Mouse (Mus musculus) bone marrow, adult 2 months (tissue): ENCODE measurements around the gene Rmnd1. TPM values are rescaled to one million over a fixed set of nuclear protein-coding genes. Genes with fewer than 3 reads are reported as not detected.

ENCODE experiments used
- H3K27ac ChIP-seq: fragments of 200-500 bp; 2 replicates; pipeline ENCODE4 v1.5.1; 2012; ENCODE audit warnings: low read depth, mild to moderate bottlenecking, control low read depth, inconsistent platforms, low read length; ENCODE audit not compliant: control insufficient read depth, poor library complexity, insufficient read depth
- H3K4me1 ChIP-seq: fragments of 200-500 bp; 2 replicates; pipeline ENCODE4 v1.6.1; 2011; ENCODE audit warnings: low read length; ENCODE audit not compliant: control insufficient read depth, insufficient read depth
- H3K4me3 ChIP-seq: fragments of 200-500 bp; replicated peaks from 2 replicates; pipeline ENCODE3; 2011; ENCODE audit warnings: mild to moderate bottlenecking, low read depth, low read length, control low read depth; ENCODE audit not compliant: control insufficient read depth
- CTCF ChIP-seq: fragments of 200-500 bp; IDR thresholded peaks from 2 replicates; pipeline ENCODE4 v1.5.1; 2011; ENCODE audit warnings: low read length, control low read depth; ENCODE audit not compliant: control insufficient read depth, insufficient read depth
- POLR2A ChIP-seq: fragments of 200-500 bp; IDR thresholded peaks from 2 replicates; pipeline ENCODE4 v1.6.1; 2011; ENCODE audit warnings: low read depth, mild to moderate bottlenecking, control low read depth, low read length, borderline replicate concordance; ENCODE audit not compliant: control insufficient read depth
- WGBS: fragments of 180-500 bp; shearing (Covaris S2); methylation state at CpG from one replicate; pipeline ENCODE4 v1.1.7; 2018; 5-methylcytosine and 5-hydroxymethylcytosine counted together
- polyA plus RNA-seq: library from polyadenylated mRNA; stranded (reverse); fragments of >200 nt; gene quantifications from 2 replicates; pipeline ENCODE4 v1.2.4, GENCODE M21; 2011; ENCODE audit warnings: low replicate concordance; ENCODE audit not compliant: missing spikeins, insufficient read depth, insufficient read length

Gene Rmnd1
- polyA plus RNA-seq, 1 experiment: 47.1 TPM

- 69% methylated on average over 5 of the region's 5 CpGs for WGBS
- Histone ChIP-seq H3K27ac (no peak overlapping the region), H3K4me1 (peaks cover 7% of the 10 kb centered on the region), H3K4me3 (no peak overlapping the region)
- TF ChIP-seq POLR2A (no peak), CTCF (no peak)
These were observed 42.6 kb downstream of the Rmnd1 start for GRCm38 (mm10) chr10:4389461-4390112.

DNA sequence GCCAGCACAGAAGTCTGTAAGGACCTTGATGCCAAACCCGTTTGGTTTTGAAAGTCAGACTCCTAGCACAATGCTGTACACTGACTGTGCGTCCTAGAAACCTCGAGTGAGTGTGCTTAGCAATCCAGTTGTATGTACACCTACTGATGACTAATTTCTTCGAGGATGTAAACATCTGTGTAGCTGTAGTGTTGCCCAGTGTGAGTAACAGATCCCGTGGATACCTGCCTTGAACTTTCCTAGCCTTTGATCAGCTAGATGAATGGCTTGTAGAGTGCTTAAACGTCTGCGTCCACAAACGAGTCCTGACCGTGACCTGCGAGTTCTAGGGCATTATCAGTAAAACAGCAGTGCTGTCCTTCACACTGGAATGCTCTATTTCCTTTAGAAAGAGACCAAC is 43.2 kb downstream of the Rmnd1 start:
- WGBS: 20% methylated on average over 10 of the region's 10 CpGs
- TF ChIP-seq CTCF (no peak), POLR2A (no peak)
- Histone ChIP-seq H3K27ac (no peak overlapping the region), H3K4me1 (peaks cover 7% of the 10 kb centered on the region), H3K4me3 (peak overlapping the region; percentile 41)

GRCm38 (mm10) chr10:4388384-4388745 is 43.8 kb downstream of the Rmnd1 start:
- no peak for TF ChIP-seq POLR2A
- TF ChIP-seq CTCF: no peak
- H3K4me1 ChIP-seq: peaks cover 7% of the 10 kb centered on the region
- WGBS: under 1% methylated on average over 19 of the region's 19 CpGs
- peak overlapping the region; percentile 69 for H3K4me3 ChIP-seq
- peak overlapping the region; percentile 100 for H3K27ac ChIP-seq

DNA sequence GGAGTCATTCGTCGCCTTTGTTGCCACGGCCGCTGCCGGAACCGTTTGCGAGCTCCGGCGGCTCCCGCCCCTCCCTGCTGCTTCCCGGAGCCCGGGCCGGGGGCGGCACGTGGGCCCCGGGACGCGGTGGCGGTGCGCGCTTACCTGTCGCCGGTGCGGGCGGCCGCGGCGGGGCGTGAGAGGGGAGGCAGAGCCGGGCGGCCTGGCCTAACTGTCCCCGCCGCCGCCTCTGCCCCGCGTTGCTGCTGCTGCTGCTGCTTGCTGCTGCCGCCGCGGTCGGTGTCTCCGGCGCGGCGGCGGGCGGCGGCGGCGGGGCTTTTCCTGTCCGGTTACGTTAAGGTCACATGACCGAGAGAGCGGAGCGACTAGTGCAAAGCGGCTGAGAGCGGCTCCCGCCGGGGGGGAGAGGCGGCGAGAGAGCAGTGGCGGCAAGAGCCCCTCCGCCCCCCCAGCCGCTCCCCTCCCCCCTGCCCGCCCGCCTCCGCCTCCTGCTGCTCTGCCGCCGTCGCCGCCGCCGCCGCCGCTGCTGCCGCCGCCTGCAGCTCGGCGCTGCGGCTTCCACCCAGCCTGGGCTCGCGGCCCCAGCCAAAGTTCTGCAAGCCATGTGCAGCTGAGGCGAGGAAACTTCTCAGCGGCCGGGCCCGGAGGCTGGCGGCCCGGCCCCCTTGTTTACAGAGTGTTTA is 44.3 kb downstream of the Rmnd1 start, which contains the start of gene Zbtb2:
Zbtb2 (minus strand) TSS at position 408 of the 683 bp plus-strand sequence.
- peak within 1 kb of the TSS; percentile 79 for H3K4me3 ChIP-seq
- TF ChIP-seq CTCF: no peak
- TF ChIP-seq POLR2A: no peak
- under 1% methylated on average over 76 of the region's 87 CpGs for WGBS
- H3K27ac ChIP-seq: peak within 1 kb of the TSS; percentile 100
- peaks cover 9% of the 10 kb centered on the region for H3K4me1 ChIP-seq

DNA sequence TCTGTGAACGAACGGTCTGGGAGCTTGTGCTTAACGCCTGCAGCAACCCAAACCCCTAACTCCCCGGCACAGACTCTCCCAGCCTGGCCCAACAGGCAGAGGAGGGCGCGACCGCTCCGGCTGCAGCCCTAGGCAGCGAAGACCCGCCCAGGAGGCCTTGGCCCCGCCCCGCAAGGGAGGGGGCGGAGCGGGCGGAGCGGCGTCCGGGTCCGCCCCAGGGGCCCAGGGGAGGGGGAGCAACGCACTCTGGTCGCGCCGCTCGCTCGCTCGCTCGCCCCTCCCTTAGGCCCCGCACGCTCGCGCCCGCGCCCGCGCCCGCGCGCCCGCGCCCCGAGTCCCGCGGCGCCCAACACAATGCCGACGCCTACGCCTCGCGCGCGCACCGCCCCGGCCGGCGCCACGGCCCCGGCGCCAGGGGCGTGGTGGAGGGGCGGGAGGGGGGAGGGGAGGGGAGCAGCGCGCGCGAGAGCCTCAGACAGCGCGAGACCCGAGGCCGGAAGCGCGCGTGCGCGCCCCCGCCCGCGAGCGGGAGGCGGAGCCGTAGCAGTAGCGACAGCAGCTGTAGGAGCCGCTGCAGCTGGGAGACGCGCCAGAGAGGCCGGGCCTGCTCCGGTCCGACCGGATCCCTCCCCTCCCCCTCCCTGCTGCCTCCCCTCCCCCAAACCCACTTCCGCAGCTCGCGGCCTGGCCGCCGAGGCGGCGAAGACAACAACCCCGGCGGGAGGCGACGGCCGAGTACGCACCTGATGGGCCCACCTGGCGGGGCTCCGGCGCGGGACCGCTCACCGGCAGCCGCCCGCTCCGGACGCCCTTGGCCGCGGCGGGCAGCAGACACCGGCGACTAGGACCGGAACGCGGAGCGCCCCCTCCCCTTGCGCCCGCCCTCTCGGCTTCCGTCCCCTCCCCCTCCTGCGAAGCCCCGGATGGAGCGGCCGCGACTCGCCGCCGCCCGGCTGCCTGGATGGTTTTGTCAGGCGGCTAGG is 45.3 kb downstream of the Rmnd1 start:
- peak overlapping the region; percentile 92 for H3K4me3 ChIP-seq
- under 1% methylated on average over 102 of the region's 133 CpGs for WGBS

GRCm38 (mm10) chr10:4384244-4384643 is 47.9 kb downstream of the Rmnd1 start:
- H3K27ac ChIP-seq: no peak overlapping the region
- TF ChIP-seq CTCF (no peak), POLR2A (no peak)
- H3K4me3 ChIP-seq: no peak overlapping the region
- whole genome bisulfite sequencing: 87% methylated on average over 7 of the region's 7 CpGs
- H3K4me1 ChIP-seq: peaks cover 4% of the 10 kb centered on the region; the same call in 1 of the 2 replicates

More for the DNA sequence above, 45.3 kb downstream of the Rmnd1 start:
- TF ChIP-seq CTCF (no peak), POLR2A (peak; percentile 94)
- peak overlapping the region; percentile 100 for H3K27ac ChIP-seq
- peaks cover 9% of the 10 kb centered on the region for H3K4me1 ChIP-seq

GRCm38 (mm10) chr10:4380748-4381147 is 51.4 kb downstream of the Rmnd1 start:
- Histone ChIP-seq H3K4me1 (peaks cover 2% of the 10 kb centered on the region; the same call in 1 of the 2 replicates), H3K4me3 (no peak overlapping the region), H3K27ac (no peak overlapping the region)
- no peak for TF ChIP-seq CTCF
- no peak for TF ChIP-seq POLR2A
- 87% methylated on average over 5 of the region's 5 CpGs for WGBS

DNA sequence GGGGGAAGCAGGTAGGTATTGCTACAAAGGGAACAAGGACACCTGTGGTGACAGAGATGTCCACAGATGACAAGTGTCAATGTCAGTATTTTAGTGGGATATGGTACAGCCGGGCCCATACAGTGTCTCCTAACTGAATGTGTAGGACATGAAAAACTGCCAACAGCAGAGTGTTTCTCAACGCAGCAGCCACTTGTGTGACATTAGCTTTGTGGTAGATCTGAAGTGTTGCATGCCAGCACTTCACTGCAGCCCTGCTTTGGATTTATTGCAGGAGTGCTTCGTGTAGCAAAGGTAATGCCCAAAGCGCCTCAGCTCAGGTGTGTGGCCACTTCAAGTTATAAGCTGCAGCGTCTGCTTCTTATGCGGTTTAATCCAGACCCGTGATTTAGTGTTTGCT is 55.3 kb downstream of the Rmnd1 start:
- WGBS: 84% methylated on average over 7 of the region's 7 CpGs
- no peak for TF ChIP-seq POLR2A
- no peak for TF ChIP-seq CTCF
- Histone ChIP-seq H3K4me1 (no peaks in the 10 kb centered on the region), H3K27ac (no peak overlapping the region), H3K4me3 (no peak overlapping the region)
